Mouse (Mus musculus): Measurements from ENCODE around the gene Agpat1. TPM values are rescaled to one million over a fixed set of nuclear protein-coding genes. Genes with fewer than 3 reads are reported as not detected.

The Agpat1 gene
- polyA plus RNA-seq, 1 experiment from 2014 or later, result 54.8 TPM

GRCm38 (mm10) chr17:34586796-34587422, 17.2 kb upstream of the Agpat1 start:
- peak overlapping the region; percentile 94 for H3K9ac ChIP-seq
- peak overlapping the region; percentile 72 for H3K4me3 ChIP-seq
- no peaks in the 10 kb centered on the region for H3K36me3 ChIP-seq
- H3K4me2 ChIP-seq (replicated peaks), result peak overlapping the region; percentile 82
- no peaks in the 10 kb centered on the region for H3K27me3 ChIP-seq
- H3K9me3 ChIP-seq, result no peaks in the 10 kb centered on the region
- H3K27ac ChIP-seq, result peak overlapping the region; percentile 97
- under 1% methylated on average over 38 of the region's 38 CpGs for WGBS
- peak; percentile 42 for ATAC-seq (ENCODE audit: insufficient number of reproducible peaks, insufficient read depth, low FRiP score, low TSS enrichment)
- H3K4me1 ChIP-seq, result peaks cover 46% of the 10 kb centered on the region

DNA sequence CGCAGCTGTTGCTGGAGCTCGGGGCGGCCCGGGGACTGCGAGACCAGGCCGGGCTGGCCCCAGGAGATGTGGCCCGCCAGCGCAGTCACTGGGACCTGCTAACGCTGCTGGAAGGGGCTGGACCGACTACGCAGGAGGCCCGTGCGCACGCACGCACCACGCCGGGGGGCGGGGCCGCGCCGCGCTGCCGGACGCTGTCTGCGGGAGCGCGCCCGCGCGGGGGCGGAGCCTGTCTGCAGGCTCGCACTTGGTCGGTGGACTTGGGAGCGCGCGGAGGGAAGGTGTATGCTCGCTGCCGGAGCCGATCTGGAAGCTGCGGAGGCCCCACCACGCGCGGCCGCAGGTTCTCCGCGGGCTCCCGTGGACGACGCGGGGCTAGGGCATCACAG, 16.6 kb upstream of the Agpat1 start:
- ATAC-seq (ENCODE audit: insufficient number of reproducible peaks, insufficient read depth, low FRiP score, low TSS enrichment), result peak; percentile 82
- WGBS, result under 1% methylated on average over 50 of the region's 50 CpGs
- Histone ChIP-seq H3K36me3 (no peaks in the 10 kb centered on the region), H3K4me2 (replicated peaks) (peak overlapping the region; percentile 82), H3K27ac (peak overlapping the region; percentile 97), H3K27me3 (no peaks in the 10 kb centered on the region), H3K9ac (peak overlapping the region; percentile 94), H3K4me3 (peak overlapping the region; percentile 72), H3K4me1 (peaks cover 46% of the 10 kb centered on the region), H3K9me3 (no peaks in the 10 kb centered on the region)

- Histone ChIP-seq H3K9ac (peak overlapping the region; percentile 94), H3K4me3 (peak overlapping the region; percentile 72), H3K4me2 (replicated peaks) (peak overlapping the region; percentile 82), H3K27me3 (no peaks in the 10 kb centered on the region), H3K4me1 (peaks cover 46% of the 10 kb centered on the region), H3K36me3 (no peaks in the 10 kb centered on the region), H3K27ac (peak overlapping the region; percentile 97), H3K9me3 (no peaks in the 10 kb centered on the region)
- WGBS, result 4% methylated on average over 19 of the region's 19 CpGs
- ATAC-seq (ENCODE audit: insufficient number of reproducible peaks, insufficient read depth, low FRiP score, low TSS enrichment), result no peak
These were observed 16.2 kb upstream of the Agpat1 start for GRCm38 (mm10) chr17:34587814-34588213.

GRCm38 (mm10) chr17:34588767-34589166, 15.3 kb upstream of the Agpat1 start:
- 50% methylated on average over 3 of the region's 3 CpGs for WGBS
- Histone ChIP-seq H3K9ac (no peak overlapping the region), H3K9me3 (no peaks in the 10 kb centered on the region), H3K4me3 (no peak overlapping the region), H3K27me3 (no peaks in the 10 kb centered on the region), H3K4me1 (peaks cover 51% of the 10 kb centered on the region), H3K4me2 (replicated peaks) (no peak overlapping the region), H3K36me3 (no peaks in the 10 kb centered on the region), H3K27ac (no peak overlapping the region)
- no peak for ATAC-seq (ENCODE audit: insufficient number of reproducible peaks, insufficient read depth, low FRiP score, low TSS enrichment)

GRCm38 (mm10) chr17:34589206-34589605, 14.9 kb upstream of the Agpat1 start:
- ATAC-seq (ENCODE audit: insufficient number of reproducible peaks, insufficient read depth, low FRiP score, low TSS enrichment), result no peak
- Histone ChIP-seq H3K9me3 (no peaks in the 10 kb centered on the region), H3K4me1 (peaks cover 56% of the 10 kb centered on the region), H3K9ac (no peak overlapping the region), H3K4me3 (no peak overlapping the region), H3K27me3 (no peaks in the 10 kb centered on the region), H3K27ac (peak overlapping the region; percentile 52), H3K4me2 (replicated peaks) (0 out of 2 replicates have a peak overlapping the region, but pooled peaks have one; percentile 20), H3K36me3 (peaks cover 3% of the 10 kb centered on the region)
- 34% methylated on average over 7 of the region's 7 CpGs for WGBS

GRCm38 (mm10) chr17:34589681-34590101, 14.4 kb upstream of the Agpat1 start, which contains the start of gene Gpsm3:
Gene Gpsm3, plus strand, starts transcription at chr17:34589806.
- peaks cover 60% of the 10 kb centered on the region for H3K4me1 ChIP-seq
- peak within 1 kb of the TSS; percentile 20 for H3K4me2 ChIP-seq (replicated peaks)
- H3K27ac ChIP-seq, result peak within 1 kb of the TSS; percentile 99
- ATAC-seq (ENCODE audit: insufficient number of reproducible peaks, insufficient read depth, low FRiP score, low TSS enrichment), result no peak
- H3K36me3 ChIP-seq, result peaks cover 8% of the 10 kb centered on the region
- peak within 1 kb of the TSS; percentile 31; the same call in 1 of the 2 replicates for H3K9ac ChIP-seq
- no peak within 1 kb of the TSS for H3K4me3 ChIP-seq
- no peaks in the 10 kb centered on the region for H3K27me3 ChIP-seq
- no peaks in the 10 kb centered on the region for H3K9me3 ChIP-seq
- 8% methylated on average over 5 of the region's 7 CpGs for WGBS

GRCm38 (mm10) chr17:34590154-34590987, 13.7 kb upstream of the Agpat1 start:
- Histone ChIP-seq H3K27ac (peak overlapping the region; percentile 99), H3K27me3 (no peaks in the 10 kb centered on the region), H3K9me3 (no peaks in the 10 kb centered on the region), H3K4me1 (peaks cover 67% of the 10 kb centered on the region), H3K4me2 (replicated peaks) (peak overlapping the region; percentile 20), H3K4me3 (no peak overlapping the region), H3K9ac (peak overlapping the region; percentile 24; the same call in 1 of the 2 replicates), H3K36me3 (peaks cover 15% of the 10 kb centered on the region)
- no peak for ATAC-seq (ENCODE audit: insufficient number of reproducible peaks, insufficient read depth, low FRiP score, low TSS enrichment)
- WGBS, result 64% methylated on average over 15 of the region's 15 CpGs

DNA sequence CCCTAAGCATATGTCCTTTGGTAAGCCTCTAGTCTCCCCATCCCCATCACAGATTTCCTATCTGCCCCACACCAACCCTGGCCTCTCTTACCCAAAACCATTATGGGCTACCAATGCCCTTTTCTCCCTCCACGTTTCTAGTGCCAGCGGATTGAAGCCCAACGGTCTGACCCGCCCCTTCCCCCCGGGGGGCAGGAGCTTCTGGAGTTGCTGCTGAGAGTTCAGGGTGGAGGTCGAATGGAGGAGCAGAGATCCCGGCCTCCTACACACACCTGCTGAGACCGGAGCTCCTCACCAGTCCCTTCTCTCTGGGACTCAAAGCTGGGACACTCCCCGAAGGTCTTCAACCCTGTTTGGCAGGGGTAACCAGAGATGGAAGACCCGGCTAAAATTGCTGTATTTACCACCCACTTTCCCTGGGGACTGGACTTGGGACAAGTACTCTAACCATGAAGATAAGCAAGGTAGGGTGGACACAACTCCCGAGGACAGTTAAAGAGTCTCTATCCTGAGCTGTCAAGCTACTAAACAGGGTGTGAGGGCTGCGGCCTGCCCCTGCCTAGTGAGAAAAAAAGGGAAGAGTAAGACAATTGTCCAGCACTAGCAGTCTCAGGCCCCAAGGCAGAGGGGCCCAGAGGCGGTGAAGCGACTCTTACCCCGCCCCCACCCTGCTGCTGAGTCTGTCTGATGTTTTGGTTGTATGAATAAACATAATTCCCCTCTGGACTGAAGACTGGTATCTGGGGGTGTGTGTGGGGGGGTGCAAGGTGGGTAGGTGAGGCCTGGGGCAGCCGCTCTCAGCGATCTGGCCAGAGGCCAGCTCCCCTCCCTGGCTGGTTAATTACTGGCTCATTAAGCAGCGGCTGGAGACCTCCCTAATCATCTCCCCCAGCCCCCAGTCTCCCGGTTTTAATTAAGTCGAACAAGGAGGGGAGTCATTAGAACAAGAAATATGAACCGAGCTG, 12.8 kb upstream of the Agpat1 start, which contains the start of gene Pbx2:
Gene Pbx2 (plus strand): TSS at position 238 of the 965 bp plus-strand sequence.
- Histone ChIP-seq H3K4me2 (replicated peaks) (peak within 1 kb of the TSS; percentile 97), H3K27me3 (no peaks in the 10 kb centered on the region), H3K36me3 (peaks cover 24% of the 10 kb centered on the region), H3K4me1 (peaks cover 63% of the 10 kb centered on the region), H3K4me3 (peak within 1 kb of the TSS; percentile 83), H3K9ac (peak within 1 kb of the TSS; percentile 99), H3K27ac (peak within 1 kb of the TSS; percentile 99), H3K9me3 (no peaks in the 10 kb centered on the region)
- ATAC-seq (ENCODE audit: insufficient number of reproducible peaks, insufficient read depth, low FRiP score, low TSS enrichment), result 0 out of 2 replicates have a peak, but pooled peaks have one; percentile 9
- WGBS, result 2% methylated on average over 21 of the region's 21 CpGs

DNA sequence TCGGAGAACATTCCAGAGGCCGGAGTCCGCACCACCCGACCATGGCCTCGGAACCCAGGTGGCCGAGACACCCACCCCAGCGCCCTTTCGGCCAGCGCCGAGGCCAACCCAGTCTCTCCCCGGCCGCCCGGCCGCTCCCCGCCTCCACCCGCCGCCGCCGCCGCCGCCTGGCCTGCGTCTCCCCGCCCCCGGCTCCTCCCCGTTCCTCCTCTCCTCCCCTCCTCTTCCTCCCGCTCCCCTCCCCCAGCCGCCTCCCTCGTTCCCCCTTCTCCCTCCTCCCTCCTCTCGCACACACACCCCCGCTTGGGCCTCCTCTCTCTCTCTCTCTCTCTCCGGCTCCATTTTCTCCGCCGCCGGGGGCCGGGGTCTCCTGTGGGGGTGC, 12.1 kb upstream of the Agpat1 start:
- Histone ChIP-seq H3K36me3 (peaks cover 27% of the 10 kb centered on the region), H3K27ac (peak overlapping the region; percentile 99), H3K4me1 (peaks cover 67% of the 10 kb centered on the region), H3K9ac (peak overlapping the region; percentile 99), H3K27me3 (no peaks in the 10 kb centered on the region), H3K4me2 (replicated peaks) (peak overlapping the region; percentile 97), H3K4me3 (peak overlapping the region; percentile 83), H3K9me3 (no peaks in the 10 kb centered on the region)
- under 1% methylated on average over 31 of the region's 35 CpGs for WGBS
- no peak for ATAC-seq (ENCODE audit: insufficient number of reproducible peaks, insufficient read depth, low FRiP score, low TSS enrichment)

DNA sequence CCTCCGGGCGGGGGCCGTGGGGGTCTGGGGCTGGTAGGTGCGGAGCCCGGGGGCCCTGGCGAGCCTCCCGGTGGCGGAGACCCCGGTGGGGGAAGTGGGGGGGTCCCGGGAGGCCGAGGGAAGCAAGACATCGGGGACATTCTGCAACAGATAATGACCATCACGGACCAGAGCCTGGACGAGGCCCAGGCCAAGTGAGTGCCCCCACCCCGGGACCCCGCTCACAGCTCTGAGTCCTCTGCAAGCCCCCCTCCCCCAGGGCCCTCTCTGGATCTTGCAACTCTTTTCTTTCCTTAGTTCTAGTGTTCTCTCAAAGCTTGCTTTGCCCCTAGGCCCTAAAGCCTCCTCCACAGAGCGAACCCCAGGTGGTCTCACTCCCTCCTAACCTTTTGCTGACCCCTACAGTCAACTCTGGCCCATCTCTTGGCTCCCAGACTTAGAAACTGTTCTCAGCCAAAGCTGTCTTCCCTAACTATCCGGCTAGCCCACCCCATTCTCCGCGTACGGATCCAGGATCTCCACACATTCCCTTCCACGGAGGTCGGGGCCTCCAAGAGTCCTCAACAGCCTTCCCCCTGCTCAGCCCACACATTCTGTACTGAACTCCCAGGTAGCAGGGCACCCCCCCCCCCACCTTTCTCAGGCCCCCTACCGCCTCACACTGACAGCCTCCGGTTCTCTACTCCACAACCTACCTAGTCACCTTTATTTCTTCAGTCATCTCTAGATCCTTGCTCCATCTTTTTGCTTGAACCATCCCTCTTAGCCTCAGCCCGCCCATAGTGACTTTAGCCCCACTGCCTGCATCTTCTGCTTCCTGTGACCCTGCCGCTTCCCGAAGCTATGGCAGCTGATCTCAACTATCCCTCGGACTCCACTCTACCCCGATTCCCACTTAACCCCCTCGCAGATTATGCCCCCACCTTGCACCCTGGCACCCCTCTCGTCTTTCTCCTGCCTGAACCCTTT, 11.2 kb upstream of the Agpat1 start:
- peak overlapping the region; percentile 99 for H3K9ac ChIP-seq
- under 1% methylated on average over 32 of the region's 32 CpGs for WGBS
- H3K27ac ChIP-seq, result peak overlapping the region; percentile 99
- no peak for ATAC-seq (ENCODE audit: insufficient number of reproducible peaks, insufficient read depth, low FRiP score, low TSS enrichment)
- no peaks in the 10 kb centered on the region for H3K9me3 ChIP-seq
- H3K4me2 ChIP-seq (replicated peaks), result peak overlapping the region; percentile 97
- H3K36me3 ChIP-seq, result peaks cover 27% of the 10 kb centered on the region
- H3K4me1 ChIP-seq, result peaks cover 73% of the 10 kb centered on the region
- H3K27me3 ChIP-seq, result no peaks in the 10 kb centered on the region
- peak overlapping the region; percentile 83 for H3K4me3 ChIP-seq
